Mouse (Mus musculus) E14TG2a.4 (cell line): ENCODE measurements around the gene Tex2.

Experiments
- CTCF ChIP-seq: conservative IDR thresholded peaks from 2 replicates; pipeline ENCODE4 v1.5.1; 2014; ENCODE audit warnings: low read length
- NANOG ChIP-seq: IDR thresholded peaks from 2 replicates; pipeline ENCODE4 v1.6.1; 2014; ENCODE audit warnings: borderline replicate concordance, low read length, mixed read lengths
- POU5F1 ChIP-seq: IDR thresholded peaks from 2 replicates; pipeline ENCODE4 v1.6.1; 2014; ENCODE audit warnings: low read length, borderline replicate concordance

- no peak for TF ChIP-seq CTCF
- TF ChIP-seq POU5F1: no peak
- TF ChIP-seq NANOG: no peak
Observed at GRCm38 (mm10) chr11:106529113-106529512, 84.1 kb downstream of the Tex2 start.
